Mouse (Mus musculus): ENCODE measurements around the gene Gm21987. TPM values are rescaled to one million over a fixed set of nuclear protein-coding genes. Genes with fewer than 3 reads are reported as not detected.

Gm21987 gene
- total and polyA plus RNA-seq, 2 experiments from 2014 or later, result not detected

DNA sequence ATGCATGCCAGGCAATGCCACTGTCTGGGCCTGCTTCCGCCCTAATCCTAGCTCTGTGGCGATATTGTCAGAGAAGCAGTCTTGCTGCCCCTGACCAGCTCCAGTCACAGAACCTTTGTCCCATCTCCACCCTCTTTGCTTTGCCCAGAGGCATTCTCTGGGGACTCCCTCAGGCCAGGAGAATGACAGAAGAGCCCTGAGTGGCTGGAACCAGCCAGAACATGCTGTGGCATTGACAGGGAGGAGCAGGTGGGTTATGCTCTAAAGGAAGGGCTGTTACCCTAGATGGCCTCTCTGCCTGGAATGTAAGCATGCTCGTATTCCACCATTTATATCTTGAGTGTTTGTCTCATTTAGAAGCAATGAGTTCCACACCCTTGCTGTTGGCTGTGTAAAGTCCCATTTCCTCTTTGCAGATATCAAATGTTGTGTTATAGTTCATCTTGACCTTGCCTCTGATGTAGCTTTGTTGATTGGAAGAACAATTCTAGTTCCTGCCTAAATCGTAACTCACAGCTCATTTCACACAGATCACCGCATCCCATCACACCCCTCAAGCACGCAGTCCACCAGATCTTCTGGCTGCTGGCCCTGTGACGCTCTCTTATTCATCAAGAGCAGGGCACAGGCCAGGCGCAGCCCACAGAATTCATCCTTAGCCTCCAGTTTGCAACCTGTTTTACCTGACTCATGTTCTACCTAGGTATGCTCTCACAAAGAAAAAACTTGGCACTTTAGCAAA, 24.0 kb downstream of the Gm21987 start:
- no peak for TF ChIP-seq CTCF (IDR thresholded peaks at IDR 0.05)
- Histone ChIP-seq H3K36me3 (ENCODE audit: insufficient read depth, low read length) (no peaks in the 10 kb centered on the region), H3K4me3 (ENCODE audit: low read depth, low read length) (no peak overlapping the region), H3K27me3 (ENCODE audit: insufficient read depth, low read length) (no peaks in the 10 kb centered on the region), H3K27ac (ENCODE audit: low read depth, low read length) (no peak overlapping the region), H3K9ac (replicated peaks; ENCODE audit: low read length, poor library complexity, severe bottlenecking) (no peak overlapping the region), H3K9me3 (ENCODE audit: low read length) (no peaks in the 10 kb centered on the region), H3K4me1 (ENCODE audit: insufficient read depth, low read length) (no peaks in the 10 kb centered on the region), H3K4me2 (ENCODE audit: low read depth, low read length, poor library complexity, severe bottlenecking) (no peak overlapping the region)
- ATAC-seq (ENCODE audit: low FRiP score) (no peak), DNase-seq (ENCODE audit: low spot score) (no peak)
- WGBS, result 87% methylated on average over 8 of the region's 8 CpGs

DNA sequence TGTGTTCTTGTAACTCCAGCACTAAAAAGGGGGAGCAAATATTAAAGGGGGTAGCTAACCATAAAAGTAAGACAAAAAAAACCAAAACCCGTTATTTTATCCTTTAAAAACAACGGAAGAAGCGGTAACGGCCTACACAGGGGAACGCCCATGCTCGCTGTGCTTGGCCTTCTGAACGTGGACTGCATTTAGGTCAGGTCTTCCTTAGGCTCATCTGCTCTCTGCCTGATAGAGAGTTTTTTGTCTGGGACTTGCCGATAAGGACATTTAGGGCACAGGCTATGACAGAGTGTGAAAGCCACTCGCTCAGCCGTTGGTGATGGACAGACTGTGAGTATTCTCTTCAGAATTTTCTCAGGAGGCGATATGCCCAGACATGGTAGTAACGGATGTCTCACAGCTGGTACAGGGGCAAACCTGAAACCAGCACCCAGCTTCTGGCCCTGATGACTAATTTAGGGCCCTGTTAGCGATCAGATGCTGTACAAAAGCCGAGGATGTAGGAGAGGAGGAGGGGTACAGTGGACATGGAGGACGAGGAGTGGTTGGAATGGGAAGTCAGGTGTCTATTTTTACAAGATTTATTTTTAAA, 25.0 kb downstream of the Gm21987 start:
- no peak overlapping the region for H3K4me3 ChIP-seq (ENCODE audit: low read depth, low read length)
- no peaks in the 10 kb centered on the region for H3K36me3 ChIP-seq (ENCODE audit: insufficient read depth, low read length)
- 90% methylated on average over 15 of the region's 15 CpGs for WGBS
- H3K27ac ChIP-seq (ENCODE audit: low read depth, low read length), result no peak overlapping the region
- no peak for TF ChIP-seq CTCF (IDR thresholded peaks at IDR 0.05)
- no peak for DNase-seq (ENCODE audit: low spot score)
- H3K27me3 ChIP-seq (ENCODE audit: insufficient read depth, low read length), result no peaks in the 10 kb centered on the region
- no peaks in the 10 kb centered on the region for H3K9me3 ChIP-seq (ENCODE audit: low read length)
- H3K4me1 ChIP-seq (ENCODE audit: insufficient read depth, low read length), result no peaks in the 10 kb centered on the region
- no peak for ATAC-seq (ENCODE audit: low FRiP score)
- H3K4me2 ChIP-seq (ENCODE audit: low read depth, low read length, poor library complexity, severe bottlenecking), result no peak overlapping the region
- no peak overlapping the region for H3K9ac ChIP-seq (replicated peaks; ENCODE audit: low read length, poor library complexity, severe bottlenecking)

DNA sequence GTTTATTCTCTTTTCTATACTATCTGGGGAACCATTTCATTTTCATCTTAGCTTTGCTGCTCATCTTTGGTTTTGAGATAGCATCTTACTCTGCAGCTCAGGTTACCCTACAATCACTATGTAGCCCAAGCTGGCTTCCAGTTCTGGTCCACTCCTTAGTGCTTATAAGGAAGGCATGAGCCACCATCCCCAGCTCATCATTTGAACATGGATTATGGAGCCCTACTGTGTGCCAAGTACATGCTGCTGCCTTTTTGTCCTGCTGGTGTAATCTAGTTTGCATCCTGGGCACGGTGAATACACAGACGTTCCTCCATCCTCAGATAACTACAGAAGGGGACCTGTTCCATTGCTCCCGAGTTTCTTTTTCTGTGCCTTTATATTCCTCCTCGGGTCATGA, 26.0 kb downstream of the Gm21987 start:
- 82% methylated on average over 4 of the region's 4 CpGs for WGBS
- no peak for TF ChIP-seq CTCF (IDR thresholded peaks at IDR 0.05)
- no peak for ATAC-seq (ENCODE audit: low FRiP score)

DNA sequence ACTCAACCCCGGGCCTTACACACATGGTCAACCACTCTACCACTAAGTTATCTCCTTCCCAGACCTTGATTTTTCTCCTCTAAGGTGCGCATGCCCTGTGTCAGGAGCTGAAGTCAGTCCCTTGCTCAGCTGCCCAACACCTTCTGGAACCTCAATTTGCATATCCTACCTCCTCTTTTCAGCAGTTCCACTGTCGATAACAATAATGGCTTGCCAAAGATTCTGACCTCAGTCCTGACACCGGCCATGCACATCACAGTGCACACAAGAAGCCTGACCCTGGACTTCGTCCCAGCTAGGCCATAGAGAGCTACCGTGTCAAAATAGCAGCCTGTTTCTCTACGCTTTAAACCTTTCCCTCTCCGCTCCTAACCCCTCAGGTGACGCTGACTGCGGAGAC, 26.6 kb downstream of the Gm21987 start:
- H3K9me3 ChIP-seq (ENCODE audit: low read length), result no peaks in the 10 kb centered on the region
- no peaks in the 10 kb centered on the region for H3K27me3 ChIP-seq (ENCODE audit: insufficient read depth, low read length)
- ATAC-seq (ENCODE audit: low FRiP score), result no peak
- H3K4me1 ChIP-seq (ENCODE audit: insufficient read depth, low read length), result no peaks in the 10 kb centered on the region
- H3K36me3 ChIP-seq (ENCODE audit: insufficient read depth, low read length), result no peaks in the 10 kb centered on the region
- WGBS, result 84% methylated on average over 10 of the region's 10 CpGs
- H3K9ac ChIP-seq (replicated peaks; ENCODE audit: low read length, poor library complexity, severe bottlenecking), result no peak overlapping the region
- no peak overlapping the region for H3K4me3 ChIP-seq (ENCODE audit: low read depth, low read length)
- H3K4me2 ChIP-seq (ENCODE audit: low read depth, low read length, poor library complexity, severe bottlenecking), result no peak overlapping the region
- no peak for DNase-seq (ENCODE audit: low spot score)
- H3K27ac ChIP-seq (ENCODE audit: low read depth, low read length), result no peak overlapping the region
- no peak for TF ChIP-seq CTCF (IDR thresholded peaks at IDR 0.05)

More for the DNA sequence above, 26.0 kb downstream of the Gm21987 start:
- H3K9ac ChIP-seq (replicated peaks; ENCODE audit: low read length, poor library complexity, severe bottlenecking), result no peak overlapping the region
- no peak overlapping the region for H3K4me2 ChIP-seq (ENCODE audit: low read depth, low read length, poor library complexity, severe bottlenecking)
- no peaks in the 10 kb centered on the region for H3K9me3 ChIP-seq (ENCODE audit: low read length)
- no peaks in the 10 kb centered on the region for H3K36me3 ChIP-seq (ENCODE audit: insufficient read depth, low read length)
- H3K4me1 ChIP-seq (ENCODE audit: insufficient read depth, low read length), result no peaks in the 10 kb centered on the region
- DNase-seq (ENCODE audit: low spot score), result no peak
- no peak overlapping the region for H3K27ac ChIP-seq (ENCODE audit: low read depth, low read length)
- H3K4me3 ChIP-seq (ENCODE audit: low read depth, low read length), result no peak overlapping the region
- H3K27me3 ChIP-seq (ENCODE audit: insufficient read depth, low read length), result no peaks in the 10 kb centered on the region

DNA sequence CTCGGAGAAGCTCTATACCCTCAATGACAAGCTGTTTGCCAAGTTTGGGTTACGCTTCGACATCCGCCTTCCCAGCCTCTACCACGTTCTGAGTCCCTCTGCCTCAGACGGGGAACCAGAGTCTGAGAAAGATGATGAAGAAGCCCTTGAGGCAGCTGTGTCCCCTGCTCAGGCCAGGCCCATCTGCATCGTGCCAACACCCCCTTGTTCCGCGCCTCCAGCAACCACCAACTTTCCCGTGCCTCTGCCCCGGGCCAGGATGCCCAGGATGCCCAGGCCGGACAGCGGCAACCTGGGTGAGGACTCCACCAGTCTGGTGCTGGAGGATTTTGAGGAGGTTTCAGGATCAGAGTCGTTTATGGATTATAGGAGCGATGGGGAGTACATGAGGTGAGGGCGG, 27.1 kb downstream of the Gm21987 start:
- Histone ChIP-seq H3K9me3 (ENCODE audit: low read length) (no peaks in the 10 kb centered on the region), H3K27me3 (ENCODE audit: insufficient read depth, low read length) (no peaks in the 10 kb centered on the region), H3K9ac (replicated peaks; ENCODE audit: low read length, poor library complexity, severe bottlenecking) (no peak overlapping the region), H3K4me3 (ENCODE audit: low read depth, low read length) (no peak overlapping the region), H3K4me2 (ENCODE audit: low read depth, low read length, poor library complexity, severe bottlenecking) (no peak overlapping the region), H3K27ac (ENCODE audit: low read depth, low read length) (no peak overlapping the region), H3K36me3 (ENCODE audit: insufficient read depth, low read length) (no peaks in the 10 kb centered on the region), H3K4me1 (ENCODE audit: insufficient read depth, low read length) (no peaks in the 10 kb centered on the region)
- no peak for DNase-seq (ENCODE audit: low spot score)
- WGBS, result 81% methylated on average over 16 of the region's 16 CpGs
- ATAC-seq (ENCODE audit: low FRiP score), result no peak
- TF ChIP-seq CTCF (IDR thresholded peaks at IDR 0.05), result no peak

DNA sequence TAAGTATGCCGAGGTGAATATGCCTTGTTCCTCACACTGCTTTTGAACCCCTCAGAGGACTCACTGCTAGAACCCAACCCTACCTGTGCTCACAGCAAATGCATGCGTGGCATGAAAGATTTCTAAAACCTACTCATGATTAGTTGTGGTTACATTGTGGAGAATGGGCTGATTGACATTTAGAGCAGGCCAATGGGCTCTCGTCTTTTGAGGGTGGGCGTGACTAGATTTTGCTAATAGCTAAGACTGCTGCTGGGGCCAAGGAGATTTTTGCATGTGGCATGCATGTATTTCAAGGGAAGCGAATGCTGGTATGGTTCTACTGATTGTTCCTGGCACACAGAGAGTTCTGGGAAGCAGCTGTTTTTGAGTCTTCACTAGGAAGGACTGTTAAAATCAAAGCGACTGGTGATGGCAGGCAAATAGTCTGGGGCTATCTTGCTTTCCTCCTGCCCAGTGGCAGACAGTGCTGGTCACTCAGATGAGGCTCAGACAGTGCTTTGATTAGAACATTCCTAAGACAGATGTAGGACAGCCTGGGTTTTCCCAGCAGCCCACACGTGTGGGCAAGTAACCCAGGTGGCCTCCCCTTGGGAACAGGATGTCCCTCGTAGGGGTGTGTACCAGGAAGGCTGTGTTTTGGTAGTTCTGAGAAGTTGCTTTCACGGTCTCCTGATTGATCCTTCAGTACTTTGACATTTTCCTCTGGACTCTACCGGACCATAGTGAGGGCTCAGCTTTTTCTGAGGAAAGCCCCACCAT, 27.7 kb downstream of the Gm21987 start:
- no peak for TF ChIP-seq CTCF (IDR thresholded peaks at IDR 0.05)
- no peaks in the 10 kb centered on the region for H3K36me3 ChIP-seq (ENCODE audit: insufficient read depth, low read length)
- H3K27ac ChIP-seq (ENCODE audit: low read depth, low read length), result no peak overlapping the region
- H3K27me3 ChIP-seq (ENCODE audit: insufficient read depth, low read length), result no peaks in the 10 kb centered on the region
- H3K4me3 ChIP-seq (ENCODE audit: low read depth, low read length), result no peak overlapping the region
- H3K9ac ChIP-seq (replicated peaks; ENCODE audit: low read length, poor library complexity, severe bottlenecking), result no peak overlapping the region
- ATAC-seq (ENCODE audit: low FRiP score), result no peak
- WGBS, result 81% methylated on average over 10 of the region's 10 CpGs
- no peaks in the 10 kb centered on the region for H3K9me3 ChIP-seq (ENCODE audit: low read length)
- H3K4me2 ChIP-seq (ENCODE audit: low read depth, low read length, poor library complexity, severe bottlenecking), result no peak overlapping the region
- no peaks in the 10 kb centered on the region for H3K4me1 ChIP-seq (ENCODE audit: insufficient read depth, low read length)
- no peak for DNase-seq (ENCODE audit: low spot score)

Data from midbrain, postnatal 0 days (tissue).